Mouse (Mus musculus) adrenal gland, postnatal 14 days (tissue): Measurements from ENCODE around the gene Nrxn2. TPM values are rescaled to one million over a fixed set of nuclear protein-coding genes. Genes with fewer than 3 reads are reported as not detected.

Experiments
- DNase-seq: peaks from one replicate; pipeline ENCODE4 v3.0.0; 2021; ENCODE audit warnings: mixed read lengths
- total RNA-seq: library from RNA; stranded (reverse); gene quantifications from 2 replicates; pipeline ENCODE4 v1.2.3, GENCODE M21; 2021

The Nrxn2 gene
- total RNA-seq, 1 experiment from 2014 or later, result 7.8 TPM

DNA sequence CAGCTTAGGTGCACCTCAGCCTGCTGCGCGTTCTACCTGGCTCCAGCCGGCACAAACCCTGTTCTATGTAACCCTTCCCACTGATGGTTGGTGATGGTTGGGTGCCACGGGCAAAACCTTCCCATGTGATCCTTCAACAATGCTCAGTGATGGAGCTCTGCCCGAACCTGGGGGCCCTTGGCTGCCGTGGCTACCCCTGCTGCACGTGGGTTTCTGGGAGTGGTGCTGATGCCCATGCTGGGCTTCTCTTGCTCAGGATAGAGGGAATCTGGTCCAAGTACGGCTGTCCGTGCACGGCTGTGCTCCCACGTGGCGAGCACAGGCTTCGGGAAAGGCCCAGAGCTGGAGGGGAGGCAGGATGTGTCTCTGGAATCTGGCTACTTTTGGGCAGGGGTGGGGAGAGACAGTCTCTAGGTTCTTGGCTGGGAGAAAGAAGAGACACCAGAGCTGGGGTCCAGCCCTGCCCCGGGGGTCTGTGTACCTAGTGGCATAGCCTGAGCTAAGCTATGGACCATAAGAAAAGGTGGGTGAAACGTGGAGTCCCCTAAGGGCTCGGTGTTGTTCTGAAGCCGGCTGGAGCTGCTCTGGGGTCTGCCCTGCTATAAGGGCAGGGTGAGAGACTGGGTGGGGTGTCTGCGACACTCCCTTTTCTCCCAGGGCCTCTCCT, 76.1 kb downstream of the Nrxn2 start:
- DNase-seq, result no peak

DNA sequence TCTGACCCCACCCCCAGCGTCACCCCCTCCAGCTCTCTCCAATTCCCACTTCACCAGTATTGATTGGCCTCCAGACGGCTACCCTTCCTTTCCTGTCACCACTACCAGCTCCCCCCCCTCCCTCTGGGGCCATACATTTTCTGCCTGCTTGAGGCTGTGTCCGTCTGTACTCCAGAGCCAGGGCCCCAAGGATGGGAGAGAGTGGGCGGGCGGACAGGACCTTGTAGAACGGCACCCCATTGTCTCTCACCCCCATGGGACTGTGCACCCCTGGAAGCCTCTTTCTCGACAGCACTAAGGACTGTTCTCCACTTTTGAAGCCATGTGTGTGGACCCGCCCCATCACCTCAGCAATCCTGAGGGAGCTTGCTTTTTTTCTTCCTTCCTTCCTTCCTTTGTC, 77.2 kb downstream of the Nrxn2 start:
- no peak for DNase-seq

- no peak for DNase-seq
Measured at GRCm38 (mm10) chr19:6496462-6497149, 78.1 kb downstream of the Nrxn2 start.

GRCm38 (mm10) chr19:6497150-6497801, 78.7 kb downstream of the Nrxn2 start:
- peak; percentile 45 for DNase-seq

GRCm38 (mm10) chr19:6497803-6498202, 79.3 kb downstream of the Nrxn2 start:
- peak; percentile 23 for DNase-seq

GRCm38 (mm10) chr19:6498350-6499131, 80.0 kb downstream of the Nrxn2 start:
- no peak for DNase-seq

GRCm38 (mm10) chr19:6499860-6500635, 81.5 kb downstream of the Nrxn2 start:
- DNase-seq, result no peak

GRCm38 (mm10) chr19:6500636-6501025, 82.1 kb downstream of the Nrxn2 start:
- DNase-seq, result no peak

DNA sequence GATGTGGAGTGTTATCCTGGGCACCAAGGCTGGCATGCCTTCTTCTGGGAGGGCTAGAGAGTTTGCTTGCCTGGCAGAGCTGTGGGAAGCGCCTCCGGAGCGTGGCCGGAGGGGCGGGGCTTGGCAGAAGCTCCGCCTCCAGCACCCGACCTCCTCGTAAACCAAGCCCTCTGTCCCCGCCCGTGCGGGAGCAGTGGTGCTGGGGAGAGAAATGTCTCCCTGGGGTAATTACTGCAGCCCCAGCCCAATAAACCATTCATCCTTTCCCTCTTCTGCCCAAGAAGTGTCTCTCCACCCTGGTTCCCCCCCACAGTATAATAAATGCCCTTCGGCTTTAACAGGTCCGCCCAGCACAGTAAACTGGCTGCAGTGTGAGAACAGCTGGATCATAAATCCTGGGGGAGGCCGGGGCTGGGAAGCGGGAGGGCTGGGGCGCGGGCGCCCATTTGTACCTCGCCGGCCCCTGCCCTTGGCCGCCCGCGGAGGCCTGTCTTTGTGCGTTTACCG, 83.6 kb downstream of the Nrxn2 start:
- peak; percentile 72 for DNase-seq

GRCm38 (mm10) chr19:6502543-6503319, 84.2 kb downstream of the Nrxn2 start:
- DNase-seq, result peak; percentile 81

GRCm38 (mm10) chr19:6503926-6504655, 85.6 kb downstream of the Nrxn2 start:
- peak; percentile 79 for DNase-seq

- DNase-seq, result no peak
Measured at GRCm38 (mm10) chr19:6504656-6505045, 86.1 kb downstream of the Nrxn2 start.

GRCm38 (mm10) chr19:6507393-6507792, 88.9 kb downstream of the Nrxn2 start:
- no peak for DNase-seq

GRCm38 (mm10) chr19:6509881-6510280, 91.3 kb downstream of the Nrxn2 start:
- DNase-seq, result no peak

- DNase-seq, result no peak
Measured at GRCm38 (mm10) chr19:6510546-6510945, 92.0 kb downstream of the Nrxn2 start.

GRCm38 (mm10) chr19:6513389-6514139, 95.0 kb downstream of the Nrxn2 start:
- DNase-seq, result no peak

DNA sequence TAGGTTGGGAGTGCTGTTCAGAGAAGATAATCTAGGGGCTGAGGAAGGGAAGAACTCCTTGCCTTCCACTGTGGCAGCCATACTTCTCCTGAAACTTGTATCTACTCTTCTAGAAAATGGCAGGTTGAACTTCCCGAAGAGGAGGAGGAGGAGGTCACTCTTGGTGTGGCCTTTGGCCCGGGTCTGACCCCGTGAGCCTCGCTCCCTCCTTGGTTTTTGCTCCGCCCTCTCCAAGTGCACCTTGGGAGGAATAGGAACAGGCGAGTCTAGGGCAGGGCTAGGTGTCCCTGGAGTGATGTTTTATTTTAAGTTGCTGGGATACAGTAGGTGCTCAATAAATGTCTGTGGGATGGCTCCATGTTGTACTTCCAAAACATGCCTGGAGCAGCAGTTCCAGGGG, 96.4 kb downstream of the Nrxn2 start:
- DNase-seq, result no peak

- no peak for DNase-seq
Measured at GRCm38 (mm10) chr19:6515448-6515847, 96.9 kb downstream of the Nrxn2 start.

DNA sequence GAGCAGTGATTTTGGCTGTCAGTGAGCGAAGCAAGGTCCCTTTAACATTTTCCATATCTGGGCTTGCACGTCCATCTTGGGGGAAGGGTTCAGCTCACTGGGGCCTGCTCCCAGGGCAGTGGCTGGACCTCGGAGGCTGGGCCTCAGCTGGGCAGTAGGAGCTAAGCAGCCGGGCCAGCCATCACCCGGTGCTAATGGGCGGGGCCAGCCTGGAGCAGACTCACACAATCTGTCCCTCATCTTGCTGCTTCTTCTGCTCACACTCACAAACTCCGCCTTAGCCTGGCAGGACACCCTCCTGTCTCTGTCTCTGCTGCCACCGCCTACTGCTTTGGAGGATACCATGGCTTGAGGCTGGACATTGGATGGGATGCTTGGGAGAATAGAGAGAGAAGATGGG, 97.6 kb downstream of the Nrxn2 start:
- no peak for DNase-seq
